Mouse (Mus musculus) urinary bladder, postnatal 4 days (tissue): ENCODE measurements around the gene Slc10a1.

Experiments used
- DNase-seq, 2 experiments: peaks; one replicate each; pipeline ENCODE4 v3.0.0; 2021 to 2022; ENCODE audit warnings: low spot score in 2 of 2

Gene Slc10a1

GRCm38 (mm10) chr12:80968605-80969004, at the start of gene Slc10a1:
Gene Slc10a1 (minus strand): TSS chr12:80968705.
- DNase-seq: no peak

DNA sequence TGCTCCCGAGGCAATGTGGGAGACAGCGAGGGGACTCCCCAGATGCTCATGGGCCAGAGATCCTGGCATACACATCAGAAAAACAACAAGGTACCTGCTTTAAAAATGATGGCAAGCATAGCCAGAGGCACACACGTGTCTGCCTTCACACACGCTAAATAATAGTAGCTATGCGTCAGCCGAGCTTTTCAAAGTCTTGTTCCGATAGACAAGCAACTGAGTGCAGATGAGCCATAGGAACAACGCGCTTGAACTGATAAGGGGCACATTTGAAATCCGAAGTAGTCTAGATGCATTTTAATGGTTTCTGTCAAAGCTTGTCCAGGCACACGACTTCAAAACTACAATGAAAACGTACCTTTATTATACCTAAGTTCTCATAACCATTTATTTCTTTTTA, 49.1 kb upstream of the Slc10a1 start:
- DNase-seq: no peak

DNA sequence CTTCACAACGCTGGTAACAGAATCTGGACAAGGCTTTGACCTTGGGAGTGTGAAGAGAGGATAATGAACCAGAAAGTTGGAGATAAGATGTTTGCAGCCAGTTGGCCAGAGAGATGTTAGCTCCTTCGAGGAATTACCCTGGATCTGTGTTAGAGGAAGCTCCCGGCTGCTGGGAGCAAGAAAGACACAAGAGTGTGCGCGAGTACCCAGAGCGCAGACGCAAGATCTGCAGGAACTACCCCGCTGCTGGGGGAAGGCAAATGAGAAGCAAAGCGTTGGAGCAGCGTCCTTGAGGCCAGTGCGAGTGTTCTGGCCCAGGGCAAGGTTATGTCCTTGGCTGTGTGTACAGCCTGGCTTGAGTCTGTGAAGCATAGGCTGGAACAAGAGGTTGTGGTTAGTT, 45.0 kb upstream of the Slc10a1 start:
- DNase-seq: peak in 1 of 2 experiments; percentile 50

DNA sequence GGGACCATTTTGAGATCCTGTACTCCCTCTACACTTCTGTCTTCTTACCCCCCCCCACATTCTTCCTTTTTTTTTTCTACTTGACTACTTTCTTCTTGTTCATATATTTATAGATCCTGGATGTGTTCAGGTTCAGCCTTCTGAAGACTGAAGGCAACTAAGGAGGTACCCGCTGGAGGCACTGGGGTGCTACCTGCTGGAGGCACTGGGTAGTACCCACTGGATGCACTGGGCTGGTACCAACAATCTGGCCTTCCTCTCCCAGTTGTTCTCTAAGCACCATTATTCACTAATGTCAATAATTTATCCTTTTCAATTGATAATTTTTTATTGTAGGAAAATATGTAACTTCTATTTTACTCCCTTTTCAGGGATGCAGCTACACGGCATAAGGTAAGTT, 43.5 kb upstream of the Slc10a1 start:
- no peak for DNase-seq

GRCm38 (mm10) chr12:81009813-81010212, 41.3 kb upstream of the Slc10a1 start:
- no peak for DNase-seq

GRCm38 (mm10) chr12:81002841-81003635, 34.5 kb upstream of the Slc10a1 start:
- DNase-seq: peak in 1 of 2 experiments; percentile 23

GRCm38 (mm10) chr12:81000924-81001323, 32.4 kb upstream of the Slc10a1 start:
- DNase-seq: peak in 1 of 2 experiments; percentile 34

DNA sequence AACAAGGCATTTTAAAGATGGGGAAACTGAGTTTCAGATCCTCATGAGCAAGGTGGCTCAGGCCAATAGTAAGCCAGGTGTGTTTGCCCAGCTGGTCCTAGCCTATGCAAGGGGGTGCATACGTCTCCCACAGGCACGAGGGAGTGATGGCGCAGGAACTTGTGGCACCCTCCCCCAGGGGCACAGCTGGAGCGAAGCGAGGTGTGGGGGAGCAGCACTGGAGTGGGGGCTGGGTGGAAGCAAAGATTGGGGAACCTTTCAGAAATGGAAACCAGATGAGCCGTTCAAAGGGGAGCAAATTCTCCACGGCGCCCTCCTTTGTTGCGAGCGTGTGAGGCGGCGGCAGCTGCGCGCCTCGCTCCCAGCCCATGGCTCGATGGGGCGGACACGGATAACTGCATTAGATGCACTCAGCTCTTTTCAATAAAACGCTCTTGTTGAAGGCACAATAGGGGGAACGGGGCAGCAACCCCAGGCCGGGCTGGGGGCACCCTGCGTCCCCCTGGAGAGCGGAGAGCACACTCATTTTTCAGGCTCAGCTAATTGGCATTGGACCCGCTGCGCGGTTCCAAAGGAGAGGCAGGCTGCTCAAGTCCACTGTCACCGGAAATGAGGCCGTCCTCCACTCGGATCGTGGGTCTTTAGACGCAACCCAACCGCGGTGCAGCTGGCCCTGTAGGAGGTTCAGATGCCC, 30.2 kb upstream of the Slc10a1 start:
- DNase-seq: peak in 1 of 2 experiments; percentile 54

DNA sequence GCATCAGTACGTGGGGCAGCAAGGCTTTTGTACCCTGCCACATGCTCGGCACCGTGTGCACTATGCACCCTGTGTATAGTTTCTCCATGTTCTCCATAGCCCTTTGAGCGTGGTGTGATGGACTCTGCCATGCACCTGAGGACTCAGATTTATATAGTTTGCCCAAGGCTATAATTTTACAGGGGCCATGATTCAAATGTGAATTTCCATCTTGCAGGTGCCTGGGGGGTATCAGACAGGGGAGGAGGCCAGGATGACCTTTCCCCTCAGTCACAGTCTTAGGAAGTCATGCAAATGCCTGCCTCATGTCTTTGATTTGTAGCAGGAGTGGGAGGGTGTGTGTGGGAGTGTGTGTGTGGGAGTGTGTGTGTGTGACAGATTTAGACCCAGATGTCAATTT, 29.1 kb upstream of the Slc10a1 start:
- no peak for DNase-seq

DNA sequence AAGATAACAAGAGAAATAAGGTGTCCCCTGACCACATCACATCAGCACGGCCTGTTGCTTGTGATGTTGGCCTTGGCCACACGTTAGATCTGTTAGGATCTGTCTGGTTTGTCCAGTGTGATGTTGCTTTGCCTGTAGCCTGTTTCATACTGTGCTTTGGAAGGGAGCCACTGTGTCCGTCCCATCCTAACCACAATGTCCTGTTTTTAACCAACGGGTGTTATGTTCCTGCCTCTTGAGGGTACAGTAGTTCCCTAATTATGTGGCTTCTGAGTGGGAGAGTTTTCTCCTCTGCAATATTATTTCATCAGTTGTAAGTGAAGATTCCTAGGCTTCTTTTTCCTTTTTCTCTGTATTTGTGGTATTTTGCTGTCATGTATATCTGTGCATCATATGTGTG, 26.8 kb upstream of the Slc10a1 start:
- DNase-seq: no peak

- DNase-seq: peak in 1 of 2 experiments; percentile 26
These were observed 25.3 kb upstream of the Slc10a1 start for GRCm38 (mm10) chr12:80993773-80994172.

GRCm38 (mm10) chr12:80992540-80993122, 24.1 kb upstream of the Slc10a1 start:
- DNase-seq: peak in 1 of 2 experiments; percentile 28

DNA sequence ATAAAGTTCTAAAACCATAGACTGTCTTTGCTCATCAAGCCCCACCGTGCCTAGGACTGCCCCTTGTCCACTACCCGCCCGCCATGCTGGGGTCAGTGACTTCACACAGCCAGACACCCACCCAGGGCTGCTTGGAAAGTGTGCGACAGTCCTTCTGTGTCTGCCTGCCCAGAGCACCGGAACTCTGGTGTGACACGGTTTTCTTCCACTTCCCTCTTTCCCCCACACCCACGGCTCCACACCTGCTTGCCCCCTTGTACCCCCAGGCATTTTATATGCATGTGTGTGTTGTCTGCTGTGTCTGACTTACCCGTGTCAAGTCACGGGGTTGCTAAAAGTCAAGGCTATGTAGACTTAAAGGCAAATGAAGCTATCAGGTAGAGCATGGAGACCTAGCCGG, 23.3 kb upstream of the Slc10a1 start:
- peak in 1 of 2 experiments; percentile 52 for DNase-seq

DNA sequence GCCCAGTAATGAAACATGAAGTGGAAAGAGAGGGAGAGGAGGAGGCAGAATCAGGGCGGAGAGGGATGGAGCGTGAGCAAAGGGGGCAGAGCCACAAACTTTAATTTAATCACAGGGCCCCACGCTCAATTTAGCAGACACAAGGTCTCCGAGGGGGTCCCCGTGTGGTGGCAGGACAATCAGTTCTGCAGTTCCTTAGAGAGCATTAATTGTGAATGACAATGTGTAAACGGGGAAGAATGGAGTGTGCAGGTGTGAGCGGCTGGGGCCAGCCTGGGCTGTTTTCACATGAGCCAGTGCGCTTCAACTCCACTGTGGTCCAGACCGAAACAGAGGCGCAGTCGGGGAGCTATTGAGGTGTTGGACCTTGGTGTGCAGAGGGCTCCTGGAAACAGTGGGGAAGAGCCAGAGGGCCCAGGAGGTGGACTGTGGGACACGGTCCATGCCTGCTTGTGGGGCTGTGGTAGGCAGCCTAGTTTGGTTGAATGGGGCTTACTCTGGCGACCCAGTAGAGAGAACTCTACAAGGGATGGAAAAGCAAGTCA, 22.5 kb upstream of the Slc10a1 start:
- peak in 1 of 2 experiments; percentile 55 for DNase-seq

GRCm38 (mm10) chr12:80988286-80988685, 19.8 kb upstream of the Slc10a1 start:
- peak in 1 of 2 experiments; percentile 29 for DNase-seq

GRCm38 (mm10) chr12:80986628-80987027, 18.1 kb upstream of the Slc10a1 start:
- DNase-seq: no peak

- peak in 1 of 2 experiments; percentile 52 for DNase-seq
These were observed 15.2 kb upstream of the Slc10a1 start for GRCm38 (mm10) chr12:80983695-80984094.

- DNase-seq: peak; percentile 35 to 76
These were observed 13.8 kb upstream of the Slc10a1 start for GRCm38 (mm10) chr12:80982326-80982725.

GRCm38 (mm10) chr12:80975939-80976671, 7.6 kb upstream of the Slc10a1 start:
- DNase-seq: no peak

GRCm38 (mm10) chr12:80971756-80972155, 3.3 kb upstream of the Slc10a1 start:
- no peak for DNase-seq

- no peak for DNase-seq
These were observed 1.7 kb upstream of the Slc10a1 start for GRCm38 (mm10) chr12:80970181-80970705.
